Mouse (Mus musculus) E14TG2a.4 (cell line): ENCODE measurements around the gene Galr3.

Experiments used
- CTCF ChIP-seq: conservative IDR thresholded peaks from 2 replicates; pipeline ENCODE4 v1.5.1; 2014; ENCODE audit warnings: low read length
- NANOG ChIP-seq: IDR thresholded peaks from 2 replicates; pipeline ENCODE4 v1.6.1; 2014; ENCODE audit warnings: borderline replicate concordance, low read length, mixed read lengths

- TF ChIP-seq CTCF (no peak), NANOG (no peak)
These were observed 42.1 kb upstream of the Galr3 start for GRCm38 (mm10) chr15:78999586-78999985.
